Mouse (Mus musculus) embryonic facial prominence, embryonic 11.5 days (tissue): ENCODE results near the gene Tubg2. TPM values are rescaled to one million over a fixed set of nuclear protein-coding genes. Genes with fewer than 3 reads are reported as not detected.

ENCODE experiments used
- ATAC-seq: fragments of 200-750 bp; cut with Nextera tagmentation; replicated peaks from 2 replicates; pipeline ENCODE4 v1.8.0; 2017; ENCODE audit warnings: low read depth; ENCODE audit not compliant: insufficient number of reproducible peaks, low FRiP score, low TSS enrichment
- DNase-seq: peaks from one replicate; pipeline ENCODE4 v3.0.0-alpha.2; 2015; ENCODE audit warnings: low spot score
- H3K27ac ChIP-seq: fragments of 300-500 bp; sonication (generic); replicated peaks from 2 replicates; pipeline ENCODE4 v1.5.1; 2014; ENCODE audit warnings: mild to moderate bottlenecking, low read depth, low read length, control low read depth
- H3K27me3 ChIP-seq: fragments of 300-500 bp; sonication (generic); 2 replicates; pipeline ENCODE4 v1.6.1; 2014; ENCODE audit warnings: mild to moderate bottlenecking, low read length, moderate library complexity, mixed read lengths; ENCODE audit not compliant: control insufficient read depth, insufficient read depth
- H3K36me3 ChIP-seq: fragments of 300-500 bp; sonication (generic); replicated peaks from 2 replicates; pipeline ENCODE4 v1.6.1; 2014; ENCODE audit warnings: low read depth, mild to moderate bottlenecking, low read length, moderate library complexity, mixed read lengths; ENCODE audit not compliant: control insufficient read depth, insufficient read depth
- H3K4me1 ChIP-seq: fragments of 300-500 bp; sonication (generic); 2 replicates; pipeline ENCODE4 v1.6.1; 2014; ENCODE audit warnings: low read length, mixed read lengths; ENCODE audit not compliant: control insufficient read depth, insufficient read depth
- H3K4me2 ChIP-seq: fragments of 300-500 bp; sonication (generic); 2 replicates; pipeline ENCODE4 v1.6.1; 2014; ENCODE audit warnings: low read depth, mild to moderate bottlenecking, control low read depth, low read length, moderate library complexity
- H3K4me3 ChIP-seq: fragments of 300-500 bp; sonication (generic); 2 replicates; pipeline ENCODE4 v1.5.1; 2014; ENCODE audit warnings: low read depth, low read length, control low read depth
- H3K9ac ChIP-seq: fragments of 300-500 bp; sonication (generic); replicated peaks from 2 replicates; pipeline ENCODE4 v1.6.1; 2014; ENCODE audit warnings: mild to moderate bottlenecking, control low read depth, low read length
- H3K9me3 ChIP-seq: fragments of 300-500 bp; sonication (generic); replicated peaks from 2 replicates; pipeline ENCODE4 v1.6.1; 2016; ENCODE audit warnings: mild to moderate bottlenecking, low read length, inconsistent platforms, mixed read lengths; ENCODE audit not compliant: control insufficient read depth
- WGBS: fragments of 180-500 bp; shearing (Covaris S2); extraction: QIAGEN DNeasy Blood & Tissue Kit; methylation state at CpG from one replicate; pipeline ENCODE4 v1.1.7; 2014; 5-methylcytosine and 5-hydroxymethylcytosine counted together
- polyA plus RNA-seq: library from polyadenylated mRNA; unstranded; fragments of >200 nt; fragmentation: Nextera tagmentation; extraction: Ambion mirVana; gene quantifications from 2 replicates; pipeline ENCODE4 v1.2.1, GENCODE M21; 2014

The Tubg2 gene
- polyA plus RNA-seq, 1 experiment from 2014 or later = 7.8 TPM

DNA sequence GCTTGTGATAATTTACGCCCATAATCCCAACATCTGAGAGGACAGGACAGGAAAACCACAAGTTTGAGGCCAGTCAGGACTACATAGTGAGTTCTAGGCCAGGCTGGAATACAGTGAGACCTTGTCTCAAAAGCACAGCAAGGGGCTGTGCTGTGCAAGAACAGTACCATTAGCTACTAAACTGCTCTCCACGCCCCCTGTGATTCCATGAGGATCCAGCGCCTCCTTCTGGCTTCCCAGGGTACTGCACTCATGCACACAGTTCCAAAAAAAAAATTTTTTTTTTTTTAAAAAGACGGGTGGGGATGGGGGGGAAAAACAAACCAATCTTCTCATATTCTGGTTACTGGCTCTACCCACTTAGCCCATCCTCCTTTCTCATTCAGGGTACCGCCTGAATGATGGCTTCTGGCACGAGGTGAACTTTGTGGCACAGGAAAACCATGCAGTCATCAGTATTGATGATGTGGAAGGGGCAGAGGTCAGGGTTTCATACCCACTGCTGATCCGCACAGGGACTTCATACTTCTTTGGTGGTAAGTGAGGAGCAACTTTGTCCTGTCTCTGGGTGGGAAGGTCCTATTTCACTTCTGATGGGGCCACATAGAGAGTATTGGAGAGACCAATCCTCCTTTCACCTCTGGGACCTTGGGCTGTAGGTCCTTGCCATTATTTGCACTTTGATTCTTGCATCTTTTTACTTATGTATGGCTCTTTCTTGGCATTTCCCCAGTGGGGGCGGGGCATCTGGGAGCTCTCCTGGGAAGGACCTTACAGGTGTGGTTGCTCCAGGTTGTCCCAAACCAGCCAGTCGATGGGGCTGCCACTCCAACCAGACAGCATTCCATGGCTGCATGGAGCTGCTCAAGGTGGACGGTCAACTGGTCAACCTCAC, 25.4 kb downstream of the Tubg2 start:
- H3K4me3 ChIP-seq = no peak overlapping the region
- H3K36me3 ChIP-seq = no peaks in the 10 kb centered on the region
- H3K27me3 ChIP-seq = peaks cover 23% of the 10 kb centered on the region
- WGBS = 43% methylated on average over 10 of the region's 10 CpGs
- DNase-seq (peak; percentile 81), ATAC-seq (no peak)
- H3K9ac ChIP-seq = no peak overlapping the region
- H3K9me3 ChIP-seq = no peaks in the 10 kb centered on the region
- H3K4me1 ChIP-seq = no peaks in the 10 kb centered on the region
- H3K4me2 ChIP-seq = no peak overlapping the region
- no peak overlapping the region for H3K27ac ChIP-seq

DNA sequence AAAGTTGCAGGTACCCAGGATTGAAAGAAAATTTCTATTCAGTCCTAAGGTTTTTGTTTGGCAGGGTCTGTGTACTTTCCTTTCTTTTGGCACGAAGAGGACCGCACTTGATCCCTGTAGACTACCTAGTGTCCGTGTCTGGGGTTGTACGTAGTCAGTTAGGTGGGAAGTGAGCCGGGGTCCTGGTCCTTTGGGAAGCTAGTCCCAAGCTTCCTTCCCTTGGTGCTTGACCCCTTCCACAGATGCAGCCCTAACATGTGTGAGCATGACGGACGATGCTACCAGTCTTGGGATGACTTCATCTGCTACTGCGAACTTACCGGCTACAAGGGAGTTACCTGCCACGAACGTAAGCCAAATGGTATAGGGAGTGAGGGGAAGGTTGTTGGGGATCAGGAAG, 26.3 kb downstream of the Tubg2 start:
- H3K9me3 ChIP-seq = no peaks in the 10 kb centered on the region
- H3K27me3 ChIP-seq = peaks cover 16% of the 10 kb centered on the region
- H3K4me2 ChIP-seq = no peak overlapping the region
- no peak for ATAC-seq
- no peak for DNase-seq
- H3K36me3 ChIP-seq = no peaks in the 10 kb centered on the region
- H3K4me3 ChIP-seq = no peak overlapping the region
- no peak overlapping the region for H3K9ac ChIP-seq
- WGBS = 92% methylated on average over 11 of the region's 11 CpGs
- no peaks in the 10 kb centered on the region for H3K4me1 ChIP-seq
- no peak overlapping the region for H3K27ac ChIP-seq

DNA sequence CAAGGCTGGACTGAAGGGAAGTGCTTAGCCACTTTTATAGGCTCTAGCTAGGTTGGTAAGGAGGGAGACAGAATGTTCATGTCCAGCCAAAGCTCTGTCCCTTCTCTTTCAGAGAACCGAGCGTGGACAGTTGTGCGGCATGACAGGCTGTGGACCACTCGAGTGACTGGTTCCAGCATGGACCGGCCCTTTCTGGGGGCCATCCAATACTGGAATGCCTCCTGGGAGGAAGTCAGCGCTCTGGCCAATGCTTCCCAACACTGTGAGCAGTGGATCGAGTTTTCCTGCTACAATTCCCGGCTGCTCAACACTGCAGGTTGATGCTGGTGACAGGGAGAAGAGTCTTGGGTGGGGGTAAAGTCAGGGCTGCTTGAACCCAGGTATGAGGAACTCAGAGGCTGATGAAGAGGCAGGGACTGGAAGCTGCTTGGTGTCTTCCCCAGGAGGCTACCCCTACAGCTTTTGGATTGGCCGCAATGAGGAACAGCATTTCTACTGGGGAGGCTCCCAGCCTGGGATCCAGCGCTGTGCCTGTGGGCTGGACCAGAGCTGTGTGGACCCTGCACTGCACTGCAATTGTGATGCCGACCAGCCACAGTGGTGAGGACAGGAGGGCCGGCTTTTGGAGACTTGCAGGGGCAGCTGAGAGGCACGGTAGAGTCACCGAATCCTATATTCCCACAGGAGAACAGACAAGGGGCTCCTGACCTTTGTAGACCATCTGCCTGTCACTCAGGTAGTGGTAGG, 27.2 kb downstream of the Tubg2 start:
- H3K9ac ChIP-seq = no peak overlapping the region
- H3K4me3 ChIP-seq = no peak overlapping the region
- WGBS = 74% methylated on average over 14 of the region's 14 CpGs
- H3K4me2 ChIP-seq = no peak overlapping the region
- ATAC-seq (no peak), DNase-seq (no peak)
- no peak overlapping the region for H3K27ac ChIP-seq
- H3K9me3 ChIP-seq = no peaks in the 10 kb centered on the region
- H3K36me3 ChIP-seq = no peaks in the 10 kb centered on the region
- H3K4me1 ChIP-seq = no peaks in the 10 kb centered on the region
- peaks cover 10% of the 10 kb centered on the region for H3K27me3 ChIP-seq

- no peak overlapping the region for H3K9ac ChIP-seq
- DNase-seq = no peak
- 86% methylated on average over 12 of the region's 12 CpGs for WGBS
These were observed 29.3 kb downstream of the Tubg2 start for GRCm38 (mm10) chr11:101184984-101185383.

GRCm38 (mm10) chr11:101185441-101185840, 29.7 kb downstream of the Tubg2 start:
- DNase-seq (no peak), ATAC-seq (no peak)
- Histone ChIP-seq H3K36me3 (no peaks in the 10 kb centered on the region), H3K9ac (no peak overlapping the region), H3K27ac (no peak overlapping the region), H3K4me2 (no peak overlapping the region), H3K4me1 (peaks cover 5% of the 10 kb centered on the region), H3K27me3 (no peaks in the 10 kb centered on the region; the same call in 1 of the 2 replicates), H3K9me3 (no peaks in the 10 kb centered on the region), H3K4me3 (no peak overlapping the region)
- WGBS = 95% methylated on average over 4 of the region's 4 CpGs

More at GRCm38 (mm10) chr11:101184984-101185383, 29.3 kb downstream of the Tubg2 start:
- H3K27me3 ChIP-seq = no peaks in the 10 kb centered on the region; the same call in 1 of the 2 replicates
- H3K4me3 ChIP-seq = no peak overlapping the region
- H3K4me2 ChIP-seq = no peak overlapping the region
- no peak overlapping the region for H3K27ac ChIP-seq
- H3K36me3 ChIP-seq = no peaks in the 10 kb centered on the region
- H3K4me1 ChIP-seq = peaks cover 2% of the 10 kb centered on the region; the same call in 1 of the 2 replicates
- no peak for ATAC-seq
- H3K9me3 ChIP-seq = no peaks in the 10 kb centered on the region

GRCm38 (mm10) chr11:101186526-101187247, 31.0 kb downstream of the Tubg2 start:
- no peak overlapping the region for H3K4me2 ChIP-seq
- H3K27ac ChIP-seq = no peak overlapping the region
- DNase-seq (no peak), ATAC-seq (no peak)
- H3K4me3 ChIP-seq = no peak overlapping the region
- no peaks in the 10 kb centered on the region; the same call in 1 of the 2 replicates for H3K27me3 ChIP-seq
- peaks cover 13% of the 10 kb centered on the region for H3K4me1 ChIP-seq
- H3K9me3 ChIP-seq = no peaks in the 10 kb centered on the region
- H3K9ac ChIP-seq = no peak overlapping the region
- no peaks in the 10 kb centered on the region for H3K36me3 ChIP-seq
- WGBS = 87% methylated on average over 27 of the region's 27 CpGs

GRCm38 (mm10) chr11:101187541-101187940, 31.8 kb downstream of the Tubg2 start:
- H3K4me2 ChIP-seq = no peak overlapping the region
- no peak overlapping the region for H3K27ac ChIP-seq
- no peaks in the 10 kb centered on the region; the same call in 1 of the 2 replicates for H3K36me3 ChIP-seq
- H3K4me1 ChIP-seq = peaks cover 13% of the 10 kb centered on the region
- H3K4me3 ChIP-seq = no peak overlapping the region
- ATAC-seq (no peak), DNase-seq (no peak)
- H3K9ac ChIP-seq = no peak overlapping the region
- no peaks in the 10 kb centered on the region; the same call in 1 of the 2 replicates for H3K27me3 ChIP-seq
- 89% methylated on average over 5 of the region's 5 CpGs for WGBS
- H3K9me3 ChIP-seq = no peaks in the 10 kb centered on the region
